Mouse (Mus musculus) ES-Bruce4 (cell line): Measurements from ENCODE around the gene Mtus2.

Experiments used
- CTCF ChIP-seq: IDR thresholded peaks from one replicate; pipeline ENCODE4 v1.8.1; 2011; ENCODE audit warnings: low read depth, low read length
- POLR2A ChIP-seq: IDR thresholded peaks from one replicate; pipeline ENCODE4 v1.8.1; 2011; ENCODE audit warnings: low read length; ENCODE audit not compliant: insufficient read depth

- no peak for TF ChIP-seq POLR2A
- TF ChIP-seq CTCF = peak; percentile 75
Measured at GRCm38 (mm10) chr5:148346543-148346942, 389.4 kb downstream of the Mtus2 start.
